Mouse (Mus musculus) MN1 (cell line): ENCODE data around the gene Itpkc.
A peak's percentile ranks its signal among the peaks of the same experiment; 100 is the strongest.
"Not testable (repeated sequence)": the region's sequence is repeated elsewhere in the genome, so short reads cannot be mapped to it uniquely, and the experiment has no call there.

ENCODE experiments used
- DNase-seq: peaks from one replicate; pipeline ENCODE4 v3.0.0-alpha.2; 2016; ENCODE audit warnings: low spot score

The Itpkc gene

DNA sequence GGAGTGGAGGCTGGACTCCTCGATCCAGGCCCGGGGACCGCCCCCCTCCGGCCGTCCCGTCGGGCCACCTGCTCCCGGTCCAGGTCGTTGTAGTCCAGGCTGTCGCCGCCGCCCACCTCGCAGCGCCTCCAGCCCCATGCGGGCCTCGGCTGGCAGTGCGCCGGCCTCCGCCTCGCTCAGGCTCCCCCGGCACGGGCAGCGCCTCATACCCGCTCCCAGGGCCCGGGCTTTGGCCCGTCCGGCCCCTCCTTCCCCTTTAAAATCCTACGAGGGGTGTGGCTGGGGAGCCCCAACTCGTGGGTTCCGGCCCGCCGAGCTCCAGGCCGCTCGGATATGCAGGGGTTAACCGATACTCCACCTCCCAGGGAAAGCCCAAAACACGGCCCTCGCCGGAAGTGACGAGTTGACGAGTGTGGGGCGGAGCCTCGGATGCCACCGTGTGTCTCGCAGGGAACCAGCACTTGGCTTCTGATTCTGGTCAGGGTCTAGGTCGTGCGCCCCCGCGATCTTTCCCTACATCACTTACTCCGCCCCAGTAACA lies at the start of gene Itpkc:
Gene Itpkc (minus strand): TSS at position 381 of the 541 bp plus-strand sequence.
- peak; percentile 94 for DNase-seq

DNA sequence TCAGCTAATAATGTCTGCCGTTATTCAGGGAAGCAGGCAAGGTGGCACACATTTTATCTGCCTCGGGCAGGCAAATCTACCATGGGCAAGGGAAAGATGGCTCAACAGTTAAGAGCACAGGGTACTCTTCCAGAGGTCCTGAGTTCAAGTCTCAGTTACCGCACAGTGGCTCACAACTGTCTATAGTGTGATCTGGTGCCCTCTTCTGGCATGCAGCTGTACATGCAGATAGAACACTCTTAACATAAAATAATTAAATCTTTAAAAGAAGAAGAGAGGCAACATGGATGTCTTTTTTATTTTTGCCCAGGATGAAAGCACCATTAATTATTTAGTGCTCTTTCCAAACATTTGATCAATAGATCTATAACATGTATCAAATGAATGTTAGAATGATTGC lies 48.7 kb upstream of the Itpkc start:
- peak; percentile 32 for DNase-seq

DNA sequence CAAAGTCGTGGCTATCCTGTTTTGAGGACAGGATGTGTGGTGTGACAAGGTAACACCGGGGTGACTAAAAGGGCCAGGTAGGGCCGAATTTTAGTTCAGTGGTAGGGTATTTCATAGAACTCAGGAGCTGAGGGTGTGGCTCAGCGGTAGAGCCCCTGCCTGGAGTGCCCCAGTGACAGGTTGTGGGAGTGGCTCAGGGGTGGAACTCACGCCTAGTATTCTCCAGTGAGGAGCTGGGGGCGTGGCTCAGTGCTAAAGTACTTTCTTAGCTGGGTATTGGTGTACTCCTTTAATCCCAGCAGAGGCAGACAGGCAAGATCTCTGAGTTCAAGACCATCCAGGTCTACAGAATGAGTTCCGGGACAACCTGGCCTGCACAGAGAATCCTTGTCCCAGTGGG lies 47.6 kb upstream of the Itpkc start:
- no peak for DNase-seq

DNA sequence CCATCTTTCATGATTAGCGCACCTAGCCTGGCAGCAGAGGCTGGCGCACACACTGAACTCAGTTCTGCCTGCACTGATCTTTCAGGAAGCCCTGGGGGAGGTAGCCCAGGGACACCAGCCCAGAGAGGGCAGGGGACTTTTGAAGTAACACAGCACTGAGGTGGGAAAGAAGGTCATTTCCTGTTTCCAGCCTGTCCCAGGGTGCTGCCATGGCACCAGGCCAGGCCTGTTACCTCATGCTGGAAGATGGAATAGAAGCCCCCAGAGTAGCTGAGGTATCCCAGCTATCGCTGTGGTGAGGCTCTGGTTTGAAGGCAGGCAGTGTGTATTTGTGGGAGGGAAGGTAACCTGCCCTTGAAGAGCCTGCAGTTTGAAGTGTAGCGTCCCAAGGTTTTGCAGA lies 46.5 kb upstream of the Itpkc start:
- DNase-seq = no peak

DNA sequence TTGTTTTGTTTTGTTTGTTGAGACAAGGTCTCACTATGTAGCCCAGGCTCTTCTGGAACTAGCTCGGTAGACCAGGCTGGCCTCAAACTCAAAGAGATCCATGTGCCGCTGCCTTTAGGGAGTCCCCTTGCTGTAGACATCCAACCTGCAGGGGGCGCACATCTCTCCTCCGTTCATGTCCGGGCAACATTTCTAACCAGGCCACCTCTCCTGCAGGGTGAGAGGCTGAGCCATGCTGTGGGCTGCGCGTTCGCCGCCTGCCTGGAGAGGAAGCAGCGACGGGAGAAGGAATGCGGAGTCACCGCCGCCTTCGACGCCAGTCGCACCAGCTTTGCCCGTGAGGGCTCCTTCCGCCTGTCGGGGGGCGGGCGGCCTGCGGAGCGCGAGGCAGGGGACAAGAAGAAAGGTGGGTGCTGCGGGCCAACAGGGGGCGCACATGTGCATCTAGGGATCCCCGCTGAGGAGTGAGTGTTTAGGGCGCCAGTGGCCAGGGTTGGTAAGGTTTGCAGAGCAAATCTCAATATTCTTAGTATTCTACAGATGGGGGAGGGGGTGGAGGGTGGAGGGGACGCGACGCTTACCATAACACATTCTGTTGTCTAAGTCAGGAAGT lies 45.4 kb upstream of the Itpkc start:
- DNase-seq = no peak

DNA sequence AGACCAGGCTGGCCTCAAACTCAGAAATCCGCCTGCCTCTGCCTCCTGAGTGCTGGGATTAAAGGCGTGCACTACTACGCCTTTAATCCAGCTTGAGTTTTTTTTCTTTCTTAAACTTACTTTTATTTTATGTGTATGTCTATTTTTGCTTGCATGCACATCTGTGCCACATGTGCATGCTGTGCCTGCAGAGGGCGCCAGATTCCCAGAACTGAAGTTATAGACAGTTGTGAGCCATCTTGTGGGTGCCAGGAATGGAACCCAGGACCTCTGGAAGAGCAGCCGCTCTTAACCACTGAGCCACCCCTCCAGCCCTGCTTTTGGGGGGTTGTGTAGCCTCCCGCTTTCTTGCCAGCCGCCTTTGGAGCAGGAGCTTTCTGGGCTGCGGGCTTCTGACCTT lies 43.0 kb upstream of the Itpkc start:
- DNase-seq = no peak

DNA sequence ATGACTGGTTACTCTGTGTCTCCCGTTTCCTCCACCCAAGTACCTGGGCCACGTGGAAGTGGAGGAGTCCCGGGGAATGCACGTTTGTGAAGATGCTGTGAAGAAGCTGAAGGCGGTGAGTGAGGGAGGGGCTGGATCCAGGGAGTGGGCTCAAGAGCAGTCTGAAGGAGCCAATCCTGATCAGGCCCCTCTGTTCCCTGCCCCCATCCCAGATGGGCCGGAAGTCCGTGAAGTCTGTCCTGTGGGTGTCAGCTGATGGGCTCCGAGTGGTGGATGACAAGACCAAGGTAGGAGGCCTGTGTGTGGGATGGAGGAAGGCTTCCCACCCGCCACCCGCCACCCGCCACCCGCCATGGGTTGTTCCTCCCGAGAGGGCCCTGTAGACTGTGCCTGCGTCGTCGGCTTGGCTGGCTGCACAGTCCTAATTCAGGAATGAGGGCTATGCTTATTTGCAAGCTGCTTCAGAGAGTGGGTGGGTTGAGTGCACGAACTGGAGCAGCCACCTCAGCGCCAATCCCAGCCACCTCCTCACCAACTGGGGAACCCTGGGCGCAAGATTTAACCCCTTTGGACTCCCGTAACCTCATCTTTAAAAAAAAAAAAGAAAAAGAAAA lies 38.2 kb upstream of the Itpkc start:
- no peak for DNase-seq

DNA sequence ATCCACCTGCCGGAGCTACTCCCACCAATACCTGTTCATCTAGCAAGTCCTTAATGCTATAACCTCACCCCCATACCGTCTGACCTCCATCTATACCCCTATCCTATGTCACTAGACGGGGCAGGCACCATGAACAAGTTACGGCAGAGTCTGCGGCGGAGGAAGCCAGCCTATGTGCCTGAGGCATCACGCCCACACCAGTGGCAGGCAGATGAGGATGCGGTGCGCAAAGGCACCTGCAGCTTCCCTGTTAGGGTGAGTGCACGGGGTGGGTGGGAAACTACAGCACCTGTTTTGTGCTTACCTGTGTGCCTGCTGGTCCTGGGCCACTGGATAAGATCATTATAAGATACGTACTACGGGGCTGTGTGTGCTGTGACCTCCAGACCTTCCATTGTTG lies 36.3 kb upstream of the Itpkc start:
- DNase-seq = no peak

DNA sequence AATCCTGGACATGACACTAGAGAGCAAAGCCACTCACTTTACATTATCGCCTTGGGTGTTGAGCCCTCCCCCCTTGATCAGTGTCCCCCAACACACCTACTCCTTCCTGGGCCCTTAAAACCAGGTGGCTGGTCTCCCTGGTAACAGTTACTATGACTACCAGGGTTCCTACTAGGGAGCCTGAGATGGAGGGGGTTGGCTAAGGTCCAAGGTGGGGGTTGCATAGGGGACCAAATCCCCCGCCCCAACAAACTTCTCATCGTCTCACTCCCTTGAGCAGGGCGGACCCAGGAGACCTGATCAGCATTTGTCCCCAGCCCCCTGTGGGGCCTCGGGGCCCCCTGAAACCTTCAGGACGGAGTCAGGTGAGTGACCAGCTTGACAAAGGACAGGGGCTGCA lies 33.4 kb upstream of the Itpkc start:
- no peak for DNase-seq

DNA sequence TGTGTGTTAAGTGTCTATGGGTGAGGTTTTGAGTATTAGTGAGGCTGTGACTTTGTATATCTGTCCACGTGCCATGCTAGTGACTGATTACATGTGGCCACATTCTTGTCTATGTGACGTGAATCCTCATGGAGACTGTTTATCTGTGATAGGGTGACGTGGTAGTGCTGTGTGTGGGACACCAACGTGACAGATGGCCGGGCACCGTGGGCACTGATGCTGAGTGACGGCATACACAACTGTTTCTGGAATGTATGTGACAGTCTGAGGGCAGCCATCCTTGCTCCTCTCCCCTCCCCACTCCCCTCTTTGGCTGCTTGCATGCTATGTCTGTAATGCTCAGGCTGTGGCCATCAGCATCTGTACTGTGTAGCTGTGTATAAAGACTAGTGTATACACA lies 32.4 kb upstream of the Itpkc start:
- DNase-seq = no peak

DNA sequence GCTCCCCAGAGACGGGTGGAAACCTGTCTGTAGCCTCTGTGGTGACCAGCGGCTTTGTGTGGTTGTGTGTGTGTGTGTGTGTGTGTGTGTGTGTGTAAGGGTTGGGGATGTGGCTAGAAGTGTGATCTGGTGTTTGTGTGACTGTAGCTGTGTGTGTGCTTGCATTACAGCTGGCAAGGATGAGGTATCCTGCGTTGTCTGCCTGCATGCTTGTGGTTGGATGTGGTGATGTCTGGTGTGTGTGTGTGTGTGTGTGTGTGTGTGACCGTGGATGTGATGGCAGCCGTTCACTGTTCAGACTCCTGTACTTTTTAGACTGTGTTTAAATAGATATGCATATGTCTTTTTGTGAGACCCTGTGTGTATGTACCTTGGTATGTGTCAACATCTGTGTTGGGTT lies 31.3 kb upstream of the Itpkc start:
- DNase-seq = peak; percentile 27

DNA sequence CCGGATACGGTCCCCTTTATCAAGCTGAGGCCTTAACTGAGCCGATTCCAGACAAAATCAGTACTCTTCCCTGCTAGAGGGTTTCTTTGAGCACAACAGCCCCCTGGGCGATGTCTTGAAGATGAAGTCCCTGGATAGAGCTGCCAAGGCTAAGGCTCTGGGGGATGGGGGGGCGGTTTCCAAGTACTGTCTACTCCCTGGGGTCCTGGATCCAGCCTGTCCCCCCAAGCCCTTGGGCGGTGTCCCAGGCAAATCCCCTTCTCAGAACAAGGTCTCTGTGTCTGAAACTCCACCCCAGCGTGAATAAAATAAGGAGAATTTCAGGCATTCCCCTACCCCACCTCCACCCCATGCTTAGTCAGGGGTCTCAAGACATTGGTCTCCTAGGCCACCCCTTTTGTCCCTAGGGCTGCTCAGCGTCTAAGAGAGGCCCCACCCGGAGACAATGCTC lies 30.8 kb upstream of the Itpkc start:
- DNase-seq = peak; percentile 37

DNA sequence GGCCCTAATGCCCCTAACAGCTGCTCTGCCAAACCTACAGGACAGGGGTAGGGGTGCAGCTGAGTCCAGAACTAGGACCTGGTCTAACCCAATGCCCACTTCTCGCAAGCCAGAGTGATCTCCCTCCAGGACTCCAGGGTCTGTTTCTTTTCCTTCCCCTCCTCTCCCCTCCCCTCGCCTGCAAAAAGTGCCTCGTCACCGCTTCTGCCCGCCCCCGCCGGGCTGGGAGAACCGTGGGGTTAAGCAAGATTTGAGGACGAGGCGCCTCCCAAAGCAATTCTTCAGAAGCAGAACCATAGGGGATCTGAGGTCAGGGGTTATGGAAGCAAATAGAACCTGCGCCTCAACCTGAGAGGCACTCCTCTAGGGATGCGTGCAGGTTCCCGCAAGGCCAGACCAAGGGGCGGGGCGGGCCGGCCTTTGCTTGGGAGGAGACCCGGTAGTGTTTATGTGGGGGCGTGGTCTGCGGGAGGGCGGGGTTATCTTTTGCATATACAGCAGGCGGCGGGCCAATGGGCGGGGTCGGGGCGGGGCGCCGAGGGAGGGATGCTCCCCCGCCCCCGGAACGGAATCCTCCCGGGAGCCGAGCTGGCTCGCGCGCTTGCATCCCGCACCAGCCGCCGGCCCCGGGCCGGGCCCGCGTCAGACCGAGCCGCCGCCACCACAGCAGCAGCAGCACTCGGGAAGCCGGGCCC lies 29.9 kb upstream of the Itpkc start, which contains the start of gene Numbl:
Gene Numbl (plus strand): TSS at position 229 of the 695 bp plus-strand sequence.
- DNase-seq = peak; percentile 91

DNA sequence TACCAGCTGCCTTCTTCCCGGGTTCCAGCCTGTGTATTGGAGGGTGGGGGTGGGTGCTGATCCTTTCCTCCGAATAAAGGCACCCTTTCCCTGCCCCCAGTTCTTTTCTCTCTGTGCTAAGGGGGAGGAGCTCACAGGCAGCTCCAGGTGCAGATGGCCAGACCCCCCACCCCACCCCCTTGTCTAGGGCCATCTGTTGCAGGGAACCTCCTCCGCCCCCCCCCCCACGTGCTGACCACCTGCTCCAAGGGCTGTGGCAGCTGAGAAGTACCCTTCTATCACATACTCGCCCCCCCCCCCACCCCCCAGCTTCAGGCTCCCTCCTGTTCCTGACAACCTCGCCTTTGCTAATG lies 29.4 kb upstream of the Itpkc start:
- DNase-seq = no peak

DNA sequence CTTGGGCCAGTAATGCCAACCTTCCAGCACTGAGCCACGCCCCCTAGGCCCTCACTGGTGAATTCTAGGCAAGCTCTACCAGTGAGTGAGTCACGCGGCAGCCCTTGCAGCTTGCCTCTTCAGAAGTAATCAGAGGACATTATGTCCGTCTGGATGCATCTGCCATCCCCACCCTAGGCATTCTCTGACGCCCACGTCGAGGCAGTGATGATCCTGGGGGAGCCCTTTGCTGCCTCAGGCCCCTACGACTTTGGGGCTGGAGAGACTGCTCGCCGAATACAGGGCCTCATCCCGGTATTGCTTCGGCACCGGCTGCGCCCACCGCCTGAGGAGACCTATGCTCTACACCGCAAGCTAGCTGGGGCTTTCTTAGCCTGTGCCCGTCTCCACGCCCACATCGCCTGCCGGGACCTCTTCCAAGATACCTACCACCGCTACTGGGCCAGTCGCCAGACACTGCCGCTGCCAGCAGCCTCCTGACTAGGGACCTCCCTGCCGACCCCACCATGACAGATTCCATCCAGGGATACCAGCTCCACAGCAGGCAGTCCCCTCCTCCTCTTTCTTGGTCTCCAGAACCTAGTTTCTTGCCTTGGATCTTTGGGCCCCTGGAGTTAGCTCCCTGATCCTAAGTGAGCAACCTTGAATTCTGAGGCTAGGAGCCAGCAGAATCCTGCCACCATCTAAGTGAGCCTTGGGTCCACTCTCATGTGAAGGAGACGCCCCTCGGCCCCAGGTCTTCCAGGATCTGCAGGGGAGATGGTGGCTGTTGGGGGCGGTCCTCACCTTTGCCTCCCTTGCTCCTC lies 28.8 kb upstream of the Itpkc start:
- DNase-seq = peak; percentile 85

DNA sequence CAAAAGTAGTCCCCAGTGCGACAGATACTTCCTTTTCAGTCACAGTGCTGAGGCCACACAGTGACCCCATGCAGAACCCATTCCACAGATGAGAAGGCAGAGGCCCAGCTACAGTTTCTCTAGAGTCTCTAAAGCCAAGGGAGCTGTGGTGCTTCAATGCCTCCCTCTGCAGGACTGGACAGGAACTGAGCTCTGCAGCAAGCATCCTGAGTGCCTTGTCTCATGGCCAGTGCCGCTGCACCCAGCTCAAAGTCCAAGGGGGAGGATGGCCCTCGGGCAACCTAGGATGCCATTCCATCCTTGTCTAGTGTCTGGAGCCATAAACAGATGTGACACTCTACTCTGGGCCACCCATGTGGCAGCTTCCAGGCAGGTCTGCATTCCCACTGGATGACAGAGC lies 27.3 kb upstream of the Itpkc start:
- peak; percentile 14 for DNase-seq

DNA sequence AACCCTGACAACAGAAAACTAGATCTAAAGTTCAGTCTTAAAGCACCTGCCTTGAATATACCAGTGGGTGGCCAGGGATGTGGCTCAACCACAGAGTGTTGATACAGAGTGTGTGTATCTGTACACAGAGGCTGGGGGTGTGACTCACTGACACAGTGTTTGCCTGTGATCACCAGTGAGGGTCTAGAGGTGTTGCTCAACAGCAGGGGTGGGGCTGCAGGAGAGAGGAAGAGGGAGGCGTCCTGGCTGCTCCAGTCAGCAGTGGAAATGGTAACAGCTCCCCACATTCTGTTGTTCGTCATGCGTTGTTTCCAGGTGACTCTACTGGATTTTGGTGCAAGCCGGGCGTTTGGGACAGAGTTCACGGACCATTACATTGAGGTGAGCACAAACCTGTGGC lies 23.5 kb upstream of the Itpkc start:
- DNase-seq = no peak

DNA sequence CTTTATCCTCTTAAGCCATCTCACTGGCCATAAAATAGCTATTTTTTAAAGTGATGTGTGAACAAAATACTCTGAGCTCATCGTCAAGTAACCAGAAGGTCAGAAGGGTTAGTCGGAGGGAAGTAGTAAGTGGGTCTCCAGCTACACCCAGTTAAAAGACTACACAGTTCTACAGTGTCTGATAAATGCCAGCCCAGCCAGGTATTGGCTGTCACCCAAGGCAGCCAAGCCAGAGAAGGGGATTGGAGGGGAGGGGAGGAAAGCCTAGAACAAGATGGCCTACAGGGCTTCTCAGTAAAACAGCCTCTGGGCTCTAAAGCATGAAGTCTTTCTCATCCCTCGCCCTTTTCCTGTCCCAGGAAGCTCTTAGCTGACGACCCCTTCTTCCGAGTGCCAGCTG lies 21.5 kb upstream of the Itpkc start:
- peak; percentile 32 for DNase-seq

DNA sequence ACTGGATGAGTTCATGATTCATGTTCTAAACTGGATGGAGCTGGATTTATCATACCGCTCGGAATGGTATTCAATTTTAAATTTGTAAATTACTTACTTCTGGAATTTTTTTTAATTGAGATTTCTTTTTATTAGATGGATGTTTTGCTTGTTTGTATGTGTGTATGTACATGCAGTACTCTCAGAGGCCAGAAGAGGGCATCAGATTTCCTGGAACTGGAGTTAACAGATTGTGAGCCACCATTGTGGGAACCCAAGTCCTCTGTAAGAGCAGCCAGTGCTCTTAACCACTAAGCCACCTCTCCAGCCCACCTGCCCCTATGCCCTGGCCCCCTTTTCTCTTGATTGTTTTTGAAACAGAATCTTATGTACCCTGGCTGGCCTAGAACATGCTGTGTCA lies 20.7 kb upstream of the Itpkc start:
- no peak for DNase-seq

DNA sequence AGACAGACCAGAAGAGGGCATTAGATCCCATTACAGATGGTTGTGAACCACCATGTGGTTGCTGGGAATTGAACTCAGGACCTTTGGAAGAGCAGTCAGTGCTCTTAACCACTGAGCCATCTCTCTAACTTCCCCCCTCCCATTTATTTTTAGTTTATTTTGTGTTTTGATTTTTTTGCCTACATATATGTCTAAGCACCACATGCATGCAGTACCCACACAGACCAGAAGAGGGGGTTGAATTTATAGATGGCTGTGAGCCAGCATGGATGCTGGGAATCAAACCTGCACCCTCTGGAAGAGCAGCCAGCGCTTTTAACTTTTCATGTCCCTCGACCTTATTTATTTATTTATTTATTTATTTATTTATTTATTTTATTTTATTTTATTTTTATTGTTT lies 15.6 kb upstream of the Itpkc start:
- DNase-seq = not testable (repeated sequence)

DNA sequence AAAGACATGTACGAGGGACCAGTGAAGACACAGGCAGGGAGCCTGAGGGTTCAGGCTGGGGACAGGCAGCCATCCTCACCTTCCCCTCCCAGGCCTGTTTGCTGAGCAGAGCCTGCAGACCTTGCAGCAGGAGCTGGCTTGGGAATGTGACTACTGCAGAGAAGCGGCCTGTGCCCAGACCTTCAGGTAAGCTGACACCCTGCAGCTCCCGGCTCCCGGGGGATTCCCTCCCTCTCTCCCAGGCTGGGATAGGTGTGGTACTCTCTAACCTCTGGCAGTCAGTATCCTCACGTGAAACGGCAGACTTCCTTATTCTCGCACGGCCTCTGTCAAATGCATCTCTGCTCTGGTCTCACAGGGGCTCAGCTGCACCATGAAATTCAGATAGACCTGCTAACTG lies 14.8 kb upstream of the Itpkc start:
- DNase-seq = no peak

DNA sequence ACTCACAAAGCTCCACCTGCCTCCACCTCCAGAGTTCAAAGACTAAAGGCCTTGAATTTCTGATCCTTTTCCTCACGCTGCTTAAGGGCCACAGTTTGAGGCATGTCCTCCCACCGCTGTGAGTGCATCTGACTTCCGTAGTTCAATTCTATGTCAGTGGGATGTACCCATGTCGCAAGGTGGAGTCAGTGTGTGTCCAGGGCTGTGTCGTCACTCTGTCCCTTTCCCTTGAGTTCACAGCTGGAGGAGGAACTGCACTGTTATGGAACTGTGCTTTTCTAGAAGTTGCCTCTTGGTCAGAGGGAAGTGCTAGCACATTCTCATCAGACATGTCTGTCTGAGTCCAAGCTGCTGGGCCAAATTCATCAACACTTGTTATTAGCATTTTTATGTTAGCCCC lies 10.1 kb upstream of the Itpkc start:
- DNase-seq = no peak

DNA sequence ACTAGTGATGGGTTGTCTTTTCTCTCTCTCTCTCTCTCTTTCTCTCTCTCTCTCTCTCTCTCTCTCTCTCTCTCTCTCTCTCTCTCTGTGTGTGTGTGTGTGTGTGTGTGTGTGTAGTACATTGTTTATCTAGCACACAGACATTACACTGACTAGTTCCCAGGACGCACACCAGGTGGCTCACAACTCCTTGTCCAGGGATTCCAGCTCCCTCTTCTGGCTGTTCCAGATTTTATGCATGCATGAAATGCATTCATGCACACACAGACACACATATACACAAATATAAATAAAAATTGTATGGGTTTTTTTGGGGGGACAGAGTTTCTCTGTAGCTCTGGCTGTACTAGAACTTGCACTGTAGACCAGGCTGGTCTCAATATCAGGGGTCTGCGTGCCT lies 9.1 kb upstream of the Itpkc start:
- DNase-seq = no peak
